Mouse (Mus musculus): Measurements from ENCODE around the gene Hoxb7.

GRCm38 (mm10) chr11:96262262-96262830 is 24.1 kb upstream of the Hoxb7 start:
- TF ChIP-seq CTCF (IDR thresholded peaks at IDR 0.05; ENCODE audit: borderline replicate concordance, insufficient read depth, low read depth, low read length) (no peak), POLR2A (IDR thresholded peaks at IDR 0.05; ENCODE audit: borderline replicate concordance, insufficient read depth, low read length) (no peak)
